Mouse (Mus musculus): ENCODE data around the gene Ap3b1. TPM values are rescaled to one million over a fixed set of nuclear protein-coding genes. Genes with fewer than 3 reads are reported as not detected.
"Not testable (repeated sequence)": the region's sequence is repeated elsewhere in the genome, so short reads cannot be mapped to it uniquely, and the experiment has no call there.

The Ap3b1 gene
- total and polyA plus RNA-seq, 3 experiments: 46.0 to 113 (median 60.7) TPM

DNA sequence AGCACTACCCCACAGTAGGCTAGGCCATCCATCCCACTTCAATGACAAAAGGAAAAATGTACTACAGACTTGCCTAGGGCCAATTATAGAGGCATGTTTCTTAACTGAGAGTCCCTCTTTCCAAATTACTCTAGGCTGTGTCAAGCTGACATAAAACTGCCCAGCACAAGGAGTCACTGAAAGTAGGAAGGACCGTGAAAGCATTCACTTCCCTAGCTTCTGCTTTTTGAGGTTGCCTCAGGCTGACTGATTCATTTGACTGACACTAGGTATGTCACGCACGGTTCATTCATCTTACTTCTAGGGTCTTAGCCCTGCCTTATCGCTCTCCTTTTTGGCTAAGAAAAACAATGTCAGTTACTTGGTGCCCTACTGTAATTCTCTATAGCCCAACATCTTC lies 36.3 kb upstream of the Ap3b1 start:
- Histone ChIP-seq H3K27me3 (replicated peaks) (no peaks in the 10 kb centered on the region), H3K9ac (ENCODE audit: insufficient read depth, low read depth) (no peak overlapping the region), H3K4me1 (ENCODE audit: control insufficient read depth in 1 of 2, insufficient read depth in 2 of 2) (peaks cover 0 to 5% of the 10 kb centered on the region in 2 experiments; a peak in 2 of 4 replicates), H3K36me3 (replicated peaks in 1 of 2; ENCODE audit: control insufficient read depth in 1 of 2, insufficient read depth in 1 of 2, low read length in 1 of 2) (no peaks in the 10 kb centered on the region), H3K4me3 (replicated peaks in 1 of 3; ENCODE audit: low read depth in 2 of 3, low read length in 2 of 3, poor library complexity in 1 of 3) (no peak overlapping the region), H3K79me2 (replicated peaks; ENCODE audit: control insufficient read depth, extremely low read depth, insufficient read depth, poor library complexity, severe bottlenecking) (no peaks in the 10 kb centered on the region), H3K9me3 (replicated peaks; ENCODE audit: low read length) (peaks cover 8% of the 10 kb centered on the region), H3K4me2 (ENCODE audit: insufficient read depth, low read depth, poor library complexity, severe bottlenecking) (no peak overlapping the region), H3K27ac (ENCODE audit: insufficient read depth, low read depth) (no peak overlapping the region)
- in situ Hi-C loops (cut with MboI; ENCODE audit: low pct_ligation_motif_present, low pct_unique_long_range_greater_than_20kb, low sequenced_read_pairs): no loop called here
- no peak for DNase-seq (ENCODE audit: extremely low read depth)
- no peak for TF ChIP-seq TBP (conservative IDR thresholded peaks at IDR 0.05; ENCODE audit: low read depth, low read length)
- TF ChIP-seq JUND (conservative IDR thresholded peaks at IDR 0.05; ENCODE audit: low read depth, low read length): no peak
- no peak for TF ChIP-seq UBTF (IDR thresholded peaks at IDR 0.05; ENCODE audit: low read depth, low read length)
- TF ChIP-seq NELFE (IDR thresholded peaks at IDR 0.05; ENCODE audit: low read depth, low read length): no peak
- TF ChIP-seq RCOR1 (conservative IDR thresholded peaks at IDR 0.05; ENCODE audit: low read depth, low read length): no peak
- no peak for TF ChIP-seq HCFC1 (IDR thresholded peaks at IDR 0.05; ENCODE audit: low read depth, low read length)
- TF ChIP-seq SIN3A (IDR thresholded peaks at IDR 0.05; ENCODE audit: low read length): no peak
- TF ChIP-seq MAFK (IDR thresholded peaks at IDR 0.05; ENCODE audit: insufficient replicate concordance, low read length): no peak
- TF ChIP-seq POLR2AphosphoS2 (IDR thresholded peaks at IDR 0.05; ENCODE audit: low read depth, low read length): no peak
- dilution Hi-C loops (cut with MboI; ENCODE audit: extremely low pct_ligation_motif_present, extremely low pct_unique_long_range_greater_than_20kb, low sequenced_read_pairs): no loop called here

GRCm38 (mm10) chr13:94328063-94328462 lies 30.7 kb upstream of the Ap3b1 start:
- Histone ChIP-seq H3K4me1 (ENCODE audit: control insufficient read depth in 1 of 2, insufficient read depth in 2 of 2) (peaks cover 0 to 13% of the 10 kb centered on the region in 2 experiments; a peak in 2 of 4 replicates), H3K4me3 (replicated peaks in 1 of 3; ENCODE audit: low read depth in 2 of 3, low read length in 2 of 3, poor library complexity in 1 of 3) (no peak overlapping the region), H3K79me2 (replicated peaks; ENCODE audit: control insufficient read depth, extremely low read depth, insufficient read depth, poor library complexity, severe bottlenecking) (no peaks in the 10 kb centered on the region), H3K9ac (ENCODE audit: insufficient read depth, low read depth) (no peak overlapping the region), H3K27me3 (replicated peaks) (no peaks in the 10 kb centered on the region), H3K36me3 (replicated peaks in 1 of 2; ENCODE audit: control insufficient read depth in 1 of 2, insufficient read depth in 1 of 2, low read length in 1 of 2) (no peaks in the 10 kb centered on the region), H3K27ac (ENCODE audit: insufficient read depth, low read depth) (no peak overlapping the region), H3K9me3 (replicated peaks; ENCODE audit: low read length) (peaks cover 8% of the 10 kb centered on the region), H3K4me2 (ENCODE audit: insufficient read depth, low read depth, poor library complexity, severe bottlenecking) (no peak overlapping the region)
- dilution Hi-C loops (cut with MboI; ENCODE audit: extremely low pct_ligation_motif_present, extremely low pct_unique_long_range_greater_than_20kb, low sequenced_read_pairs) (no loop called here), in situ Hi-C loops (cut with MboI; ENCODE audit: low pct_ligation_motif_present, low pct_unique_long_range_greater_than_20kb, low sequenced_read_pairs) (no loop called here)
- TF ChIP-seq CHD1 (IDR thresholded peaks at IDR 0.05; ENCODE audit: low read depth, low read length) (no peak), ZKSCAN1 (IDR thresholded peaks at IDR 0.05; ENCODE audit: borderline replicate concordance, low read depth, low read length) (no peak), ELF1 (IDR thresholded peaks at IDR 0.05; ENCODE audit: low read depth, low read length) (no peak), MAX (IDR thresholded peaks at IDR 0.05; ENCODE audit: low read length) (no peak), JUND (conservative IDR thresholded peaks at IDR 0.05; ENCODE audit: low read depth, low read length) (no peak), IRF4 (IDR thresholded peaks at IDR 0.05; ENCODE audit: low read depth, low read length) (no peak), CTCF (conservative IDR thresholded peaks at IDR 0.05 in 1 of 2, IDR thresholded peaks at IDR 0.05 in 1 of 2; ENCODE audit: low read depth in 2 of 2, low read length in 2 of 2) (no peak), PAX5 (IDR thresholded peaks at IDR 0.05; ENCODE audit: low read length) (no peak), BHLHE40 (IDR thresholded peaks at IDR 0.05; ENCODE audit: low read depth, low read length) (no peak), SMC3 (IDR thresholded peaks at IDR 0.05; ENCODE audit: low read depth, low read length) (no peak), USF1 (IDR thresholded peaks at IDR 0.05; ENCODE audit: low read depth, low read length) (no peak), NELFE (IDR thresholded peaks at IDR 0.05; ENCODE audit: low read depth, low read length) (no peak)
- peak; percentile 37 for DNase-seq (ENCODE audit: extremely low read depth)

GRCm38 (mm10) chr13:94329005-94329404 lies 29.8 kb upstream of the Ap3b1 start:
- H3K27me3 ChIP-seq (replicated peaks); in situ Hi-C loops (cut with MboI; ENCODE audit: low pct_ligation_motif_present, low pct_unique_long_range_greater_than_20kb, low sequenced_read_pairs); H3K79me2 ChIP-seq (replicated peaks; ENCODE audit: control insufficient read depth, extremely low read depth, insufficient read depth, poor library complexity, severe bottlenecking); H3K4me2 ChIP-seq (ENCODE audit: insufficient read depth, low read depth, poor library complexity, severe bottlenecking); H3K4me3 ChIP-seq (replicated peaks in 1 of 3; ENCODE audit: low read depth in 2 of 3, low read length in 2 of 3, poor library complexity in 1 of 3); dilution Hi-C loops (cut with MboI; ENCODE audit: extremely low pct_ligation_motif_present, extremely low pct_unique_long_range_greater_than_20kb, low sequenced_read_pairs); H3K27ac ChIP-seq (ENCODE audit: insufficient read depth, low read depth); H3K36me3 ChIP-seq (replicated peaks in 1 of 2; ENCODE audit: control insufficient read depth in 1 of 2, insufficient read depth in 1 of 2, low read length in 1 of 2); H3K9ac ChIP-seq (ENCODE audit: insufficient read depth, low read depth); H3K9me3 ChIP-seq (replicated peaks; ENCODE audit: low read length); DNase-seq (ENCODE audit: extremely low read depth): not testable (repeated sequence)
- peaks cover 0 to 13% of the 10 kb centered on the region in 2 experiments; a peak in 2 of 4 replicates for H3K4me1 ChIP-seq (ENCODE audit: control insufficient read depth in 1 of 2, insufficient read depth in 2 of 2)
